Mouse (Mus musculus) megakaryocyte, embryonic 14.5 days (primary cell): ENCODE results near the gene Gm14569.

Source experiments
- FLI1 ChIP-seq: IDR thresholded peaks from 2 replicates; pipeline ENCODE4 v1.6.1; 2012; ENCODE audit warnings: low read length, inconsistent platforms, mixed read lengths
- GATA1 ChIP-seq: IDR thresholded peaks from 3 replicates; pipeline ENCODE4 v1.6.1; 2012; ENCODE audit warnings: mixed read lengths, low read length, inconsistent platforms, borderline replicate concordance

- TF ChIP-seq FLI1 (no peak), GATA1 (no peak)
These were observed at the start of gene Gm14569 for GRCm38 (mm10) chrX:36491730-36492129.
